Mouse (Mus musculus): ENCODE measurements around the gene Cit. TPM values are rescaled to one million over a fixed set of nuclear protein-coding genes. Genes with fewer than 3 reads are reported as not detected.

Cit gene
- total and polyA plus RNA-seq, 3 experiments = 21.5 to 32.9 (median 24.1) TPM

- H3K4me3 ChIP-seq (ENCODE audit: control insufficient read depth in 1 of 2, insufficient read depth in 1 of 2, low read depth in 2 of 2, low read length in 2 of 2) = no peak overlapping the region
- peaks cover 0 to 31% of the 10 kb centered on the region in 2 experiments; a peak in 2 of 4 replicates for H3K36me3 ChIP-seq (ENCODE audit: control insufficient read depth in 1 of 2, insufficient read depth in 2 of 2, low read length in 2 of 2)
- DNase-seq (ENCODE audit: low read depth, low spot score) = no peak
- H3K9ac ChIP-seq (ENCODE audit: control insufficient read depth, low read depth, low read length, poor library complexity, severe bottlenecking) = no peak overlapping the region
- no peaks in the 10 kb centered on the region for H3K79me2 ChIP-seq (ENCODE audit: control insufficient read depth, insufficient read depth, low read length, poor library complexity)
- H3K4me1 ChIP-seq (ENCODE audit: control insufficient read depth in 1 of 2, insufficient read depth in 2 of 2, low read length in 2 of 2) = peaks cover 18 to 35% of the 10 kb centered on the region in 2 experiments
- no peak for TF ChIP-seq SMC3 (IDR thresholded peaks at IDR 0.05; ENCODE audit: low read depth, low read length)
- no peak for TF ChIP-seq HCFC1 (IDR thresholded peaks at IDR 0.05; ENCODE audit: low read depth, low read length)
- TF ChIP-seq NELFE (IDR thresholded peaks at IDR 0.05; ENCODE audit: low read depth, low read length) = no peak
- no peak for TF ChIP-seq RAD21 (IDR thresholded peaks at IDR 0.05; ENCODE audit: low read depth, low read length)
- no peak for TF ChIP-seq ZNF384 (IDR thresholded peaks at IDR 0.05; ENCODE audit: low read depth, low read length)
- no peak for TF ChIP-seq MYB (IDR thresholded peaks at IDR 0.05; ENCODE audit: low read depth, low read length)
- no peak for TF ChIP-seq KAT2A (conservative IDR thresholded peaks at IDR 0.05; ENCODE audit: low read depth, low read length)
- TF ChIP-seq ETS1 (IDR thresholded peaks at IDR 0.05; ENCODE audit: low read depth, low read length) = no peak
- no peak overlapping the region for H3K27ac ChIP-seq (ENCODE audit: control insufficient read depth, low read depth, low read length)
- no peaks in the 10 kb centered on the region for H3K27me3 ChIP-seq (ENCODE audit: control insufficient read depth in 1 of 2, insufficient read depth in 2 of 2, low read length in 2 of 2)
- no peaks in the 10 kb centered on the region for H3K9me3 ChIP-seq (replicated peaks; ENCODE audit: insufficient read depth, low read length)
These were observed 185.6 kb downstream of the Cit start for GRCm38 (mm10) chr5:116030566-116031189.

DNA sequence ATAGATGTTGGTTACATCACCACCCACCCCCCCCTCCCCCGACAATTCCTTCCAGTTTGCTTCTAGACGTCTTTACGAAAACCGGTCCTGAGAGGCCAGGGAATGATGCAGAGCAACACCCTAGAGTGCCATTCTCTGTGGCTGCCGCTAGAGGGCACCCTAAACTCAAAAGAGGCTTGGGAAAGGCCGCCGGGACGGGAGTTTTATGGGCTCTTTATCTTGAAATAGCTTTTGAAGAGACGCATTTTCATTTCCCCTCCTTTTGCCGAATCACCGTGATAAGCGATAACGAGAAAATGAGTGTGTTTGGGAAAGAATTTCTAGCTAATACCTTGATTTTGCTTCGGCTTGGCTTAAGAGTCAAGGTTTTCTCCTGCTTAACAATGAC lies 186.1 kb downstream of the Cit start:
- Histone ChIP-seq H3K36me3 (ENCODE audit: control insufficient read depth in 1 of 2, insufficient read depth in 2 of 2, low read length in 2 of 2) (peaks cover 0 to 27% of the 10 kb centered on the region in 2 experiments; a peak in 2 of 4 replicates), H3K27me3 (ENCODE audit: control insufficient read depth in 1 of 2, insufficient read depth in 2 of 2, low read length in 2 of 2) (no peaks in the 10 kb centered on the region), H3K27ac (ENCODE audit: control insufficient read depth, low read depth, low read length) (peak overlapping the region; percentile 19; the same call in 1 of the 2 replicates), H3K9me3 (replicated peaks; ENCODE audit: insufficient read depth, low read length) (no peaks in the 10 kb centered on the region), H3K79me2 (ENCODE audit: control insufficient read depth, insufficient read depth, low read length, poor library complexity) (no peaks in the 10 kb centered on the region), H3K4me1 (ENCODE audit: control insufficient read depth in 1 of 2, insufficient read depth in 2 of 2, low read length in 2 of 2) (peaks cover 14 to 32% of the 10 kb centered on the region in 2 experiments), H3K4me3 (ENCODE audit: control insufficient read depth in 1 of 2, insufficient read depth in 1 of 2, low read depth in 2 of 2, low read length in 2 of 2) (peak overlapping the region; percentile 14 to 46; a peak in 2 of 4 replicates), H3K9ac (ENCODE audit: control insufficient read depth, low read depth, low read length, poor library complexity, severe bottlenecking) (no peak overlapping the region)
- TF ChIP-seq CHD1 (IDR thresholded peaks at IDR 0.05; ENCODE audit: low read depth, low read length) (no peak), CTCF (IDR thresholded peaks at IDR 0.05 in 2 of 3, conservative IDR thresholded peaks at IDR 0.05 in 1 of 3; ENCODE audit: control insufficient read depth in 1 of 3, insufficient read depth in 1 of 3, low read depth in 2 of 3, low read length in 3 of 3, poor library complexity in 1 of 3, severe bottlenecking in 1 of 3) (peak; percentile 64 to 96 (median 92)), UBTF (IDR thresholded peaks at IDR 0.05; ENCODE audit: borderline replicate concordance, insufficient read depth, low read depth, low read length) (no peak), SMC3 (IDR thresholded peaks at IDR 0.05; ENCODE audit: low read depth, low read length) (peak; percentile 84), MXI1 (IDR thresholded peaks at IDR 0.05; ENCODE audit: low read depth, low read length) (peak; percentile 45; the same call in 1 of the 2 replicates), SIN3A (IDR thresholded peaks at IDR 0.05; ENCODE audit: low read length) (peak; percentile 80), TCF12 (IDR thresholded peaks at IDR 0.05; ENCODE audit: low read depth, low read length) (peak; percentile 83), RCOR1 (IDR thresholded peaks at IDR 0.05; ENCODE audit: low read depth, low read length) (peak; percentile 95), BHLHE40 (IDR thresholded peaks at IDR 0.05; ENCODE audit: borderline replicate concordance, low read depth, low read length) (peak; percentile 69), TBP (IDR thresholded peaks at IDR 0.05; ENCODE audit: low read depth, low read length) (no peak), GABPA (IDR thresholded peaks at IDR 0.05; ENCODE audit: low read depth, low read length) (peak; percentile 76), HCFC1 (IDR thresholded peaks at IDR 0.05; ENCODE audit: low read depth, low read length) (peak; percentile 56), RAD21 (IDR thresholded peaks at IDR 0.05; ENCODE audit: low read depth, low read length) (peak; percentile 97), MYC (IDR thresholded peaks at IDR 0.05; ENCODE audit: low read depth, low read length) (no peak), MAZ (IDR thresholded peaks at IDR 0.05; ENCODE audit: low read depth, low read length) (peak; percentile 78; the same call in 1 of the 2 replicates), MYB (IDR thresholded peaks at IDR 0.05; ENCODE audit: low read depth, low read length) (no peak), MAFK (IDR thresholded peaks at IDR 0.05; ENCODE audit: borderline replicate concordance, low read depth, low read length) (peak; percentile 76; the same call in 1 of the 2 replicates), TAL1 (IDR thresholded peaks at IDR 0.05; ENCODE audit: low read length) (0 out of 2 replicates have a peak, but pooled peaks have one; percentile 10), POLR2AphosphoS2 (IDR thresholded peaks at IDR 0.05; ENCODE audit: low read length) (no peak), MEF2A (IDR thresholded peaks at IDR 0.05; ENCODE audit: extremely low read depth, insufficient replicate concordance, low read depth, low read length, poor library complexity, severe bottlenecking) (no peak), ETS1 (IDR thresholded peaks at IDR 0.05; ENCODE audit: low read depth, low read length) (peak; percentile 89), JUND (IDR thresholded peaks at IDR 0.05; ENCODE audit: low read depth, low read length) (0 out of 2 replicates have a peak, but pooled peaks have one; percentile 30), KAT2A (conservative IDR thresholded peaks at IDR 0.05; ENCODE audit: low read depth, low read length) (no peak; the same call in 1 of the 2 replicates), EP300 (IDR thresholded peaks at IDR 0.05; ENCODE audit: low read depth in 1 of 2, low read length in 2 of 2) (peak; percentile 84 to 89), ZC3H11A (IDR thresholded peaks at IDR 0.05; ENCODE audit: low read depth, low read length) (peak; percentile 88), GATA1 (IDR thresholded peaks at IDR 0.05; ENCODE audit: low read depth, low read length) (peak; percentile 96), ZNF384 (IDR thresholded peaks at IDR 0.05; ENCODE audit: low read depth, low read length) (peak; percentile 53)
- peak; percentile 92 for DNase-seq (ENCODE audit: low read depth, low spot score)

Data from MEL (cell line).